Mouse (Mus musculus) right cerebral cortex, postnatal 10 days (tissue): Measurements from ENCODE around the gene Nkain2.

Source experiments
- DNase-seq, 2 experiments: peaks; one replicate each; pipeline ENCODE4 v3.0.0; 2021; ENCODE audit warnings: low spot score in 2 of 2

Gene Nkain2

GRCm38 (mm10) chr10:32577276-32577580 lies 313.0 kb downstream of the Nkain2 start:
- no peak for DNase-seq

DNA sequence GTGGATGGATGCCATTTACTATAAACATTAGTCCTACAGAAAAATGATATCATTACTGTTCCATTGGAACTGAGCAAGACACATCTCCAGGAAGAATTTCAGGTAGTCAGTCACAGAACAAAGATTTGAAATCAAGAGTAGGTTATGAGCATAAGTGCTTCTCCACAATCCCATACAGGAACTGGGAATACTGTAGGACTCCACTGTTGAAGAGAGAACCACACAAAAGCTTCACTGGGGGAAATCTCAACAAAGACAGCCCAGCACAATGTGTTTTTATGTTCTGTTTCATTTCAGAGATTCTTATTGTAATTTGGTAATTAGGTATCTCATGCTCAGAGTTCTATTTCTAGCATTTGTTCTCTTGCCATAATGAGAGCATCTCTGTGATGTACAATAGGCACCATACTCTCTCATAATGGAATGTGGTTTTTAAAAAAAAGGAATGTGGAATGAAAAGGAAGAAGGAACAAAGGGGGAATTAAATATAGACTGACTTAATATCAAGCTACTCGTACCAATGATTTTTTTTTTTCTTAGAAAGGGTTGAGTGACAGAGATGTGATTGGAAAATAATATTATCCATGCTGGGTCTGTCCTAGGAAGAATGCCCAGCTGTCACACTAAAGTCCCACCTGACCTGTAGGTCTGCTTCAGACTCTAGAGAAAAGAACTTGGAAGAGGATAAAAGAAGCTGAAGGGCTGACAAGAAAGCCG lies 313.5 kb downstream of the Nkain2 start:
- no peak for DNase-seq

DNA sequence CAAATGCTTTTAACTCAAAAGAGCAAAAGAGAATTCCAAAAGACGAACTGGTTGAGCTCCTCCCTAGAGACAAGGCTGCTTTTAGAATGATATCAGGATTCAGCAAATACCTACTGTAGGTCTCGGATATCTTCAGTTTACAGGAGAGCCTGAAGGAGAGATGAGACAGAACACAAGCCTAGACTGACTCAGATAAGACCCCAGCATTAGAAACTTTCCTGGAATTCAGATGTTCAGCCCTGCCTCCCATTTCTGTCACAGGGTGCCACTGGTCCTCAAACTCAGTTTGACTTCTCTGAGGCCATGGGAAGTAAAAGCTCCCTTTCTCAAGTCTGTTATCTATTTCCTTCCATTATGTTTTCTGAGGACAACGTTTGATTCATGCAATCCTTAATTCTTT lies 332.6 kb downstream of the Nkain2 start:
- DNase-seq: no peak

DNA sequence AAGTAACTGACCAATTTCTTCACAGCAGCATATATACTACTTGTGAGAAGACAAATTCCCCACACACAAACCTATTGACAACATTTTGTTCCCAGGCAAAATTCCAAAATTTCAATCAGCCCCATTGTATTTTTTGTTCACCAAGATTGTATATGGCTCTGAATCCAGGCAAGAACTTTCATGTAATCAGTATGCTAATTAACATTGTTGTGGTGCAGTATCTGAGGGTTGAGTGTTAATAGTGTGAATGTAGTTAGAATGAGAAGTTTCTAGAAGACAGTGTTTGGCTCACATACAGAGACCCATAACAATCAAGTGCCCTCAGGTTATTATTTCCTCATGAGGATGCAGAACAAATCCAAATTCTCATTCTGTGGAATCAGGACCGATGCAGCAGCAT lies 354.2 kb downstream of the Nkain2 start:
- no peak for DNase-seq

GRCm38 (mm10) chr10:32510821-32511220 lies 379.4 kb downstream of the Nkain2 start:
- no peak for DNase-seq

DNA sequence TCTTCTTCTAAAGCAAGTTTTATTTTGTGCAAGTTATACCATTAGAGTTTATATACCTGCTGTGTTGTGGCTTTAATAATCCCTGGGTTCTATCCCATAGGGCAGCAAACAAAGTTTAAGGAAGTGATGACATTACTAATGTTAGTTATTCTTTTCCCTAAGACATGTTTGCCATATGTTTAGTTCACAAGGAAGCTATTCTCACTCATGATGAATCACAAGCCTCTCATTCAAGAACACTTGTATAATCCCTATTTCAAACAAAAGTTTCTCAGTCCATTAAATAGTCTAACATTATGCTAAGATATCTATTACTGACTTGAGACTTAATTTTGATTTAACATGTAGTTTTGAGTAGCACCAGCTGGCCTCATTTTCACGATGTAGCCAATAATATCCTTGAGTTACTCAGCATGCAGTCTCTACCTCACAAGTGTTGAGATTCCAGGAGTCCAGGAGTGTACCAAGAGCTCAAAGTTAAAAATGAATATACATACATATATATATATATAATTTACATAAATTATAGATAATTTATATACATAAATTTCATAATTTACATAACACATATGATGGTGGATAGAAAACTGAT lies 395.6 kb downstream of the Nkain2 start:
- DNase-seq: no peak

DNA sequence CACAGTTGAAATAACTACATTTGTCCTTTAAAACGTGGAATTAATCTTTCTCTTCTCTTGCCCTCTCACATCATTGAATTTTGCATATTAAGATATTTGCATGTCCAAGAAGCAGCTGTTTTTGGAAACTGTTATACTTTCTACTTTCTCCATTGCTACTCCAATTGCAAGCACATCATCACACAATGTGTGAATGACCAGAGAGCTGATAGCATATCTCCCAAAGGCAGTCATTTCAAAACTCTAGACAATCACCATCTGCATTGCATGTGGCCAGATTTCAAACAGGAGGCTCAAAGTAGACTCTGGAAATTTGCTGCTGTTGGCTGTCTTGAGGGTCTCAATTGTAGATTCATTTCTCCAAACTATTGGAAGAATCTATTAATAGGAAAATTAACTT lies 396.7 kb downstream of the Nkain2 start:
- DNase-seq: no peak

- no peak for DNase-seq
Measured at GRCm38 (mm10) chr10:32462726-32463125, 427.5 kb downstream of the Nkain2 start.

DNA sequence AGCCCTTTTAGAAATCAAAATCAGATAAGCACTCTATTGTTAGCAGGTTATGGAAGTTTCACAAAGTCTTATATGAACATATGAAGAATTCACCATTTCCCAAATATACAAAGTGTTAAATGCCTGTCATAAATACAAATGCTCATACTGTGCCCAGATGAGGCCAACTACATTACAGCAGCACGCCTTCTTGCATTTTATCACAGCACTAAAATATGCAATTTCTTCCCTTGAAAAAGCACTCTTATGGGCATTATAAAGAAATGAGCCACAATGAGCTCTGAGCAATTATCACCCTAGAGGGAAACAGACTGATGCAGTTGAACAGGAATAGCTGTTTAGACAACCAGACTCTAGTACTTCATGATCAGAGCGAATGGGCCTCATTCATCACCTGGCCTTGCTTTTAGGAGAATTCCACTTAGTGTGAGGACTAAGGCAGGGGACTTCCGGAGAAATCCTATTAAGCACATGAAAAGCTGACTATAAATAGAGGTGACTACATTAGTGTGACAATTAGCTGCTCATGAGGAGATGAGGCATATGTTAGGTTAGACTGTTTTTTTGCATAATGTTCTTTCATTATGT lies 450.2 kb downstream of the Nkain2 start:
- no peak for DNase-seq

- no peak for DNase-seq
Measured at GRCm38 (mm10) chr10:32414228-32414627, 476.0 kb downstream of the Nkain2 start.

DNA sequence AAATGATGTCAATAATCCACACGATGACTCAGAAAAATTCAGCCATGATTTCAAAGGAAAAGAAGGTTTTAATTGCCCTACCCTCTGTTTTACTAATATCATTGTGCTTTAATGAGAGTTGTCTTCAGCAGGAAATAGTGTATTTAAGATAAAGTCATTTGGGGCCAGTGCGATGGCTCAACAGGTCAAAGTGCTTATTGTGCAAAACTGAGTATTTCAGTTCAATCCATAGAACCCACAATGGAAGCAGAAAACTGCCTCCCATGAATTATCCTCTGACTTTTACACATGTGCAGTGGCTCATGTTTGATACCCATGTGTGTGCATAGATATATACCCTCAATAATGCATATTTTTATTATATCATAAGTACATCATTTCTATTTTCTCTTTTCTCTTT lies 478.9 kb downstream of the Nkain2 start:
- DNase-seq: no peak

DNA sequence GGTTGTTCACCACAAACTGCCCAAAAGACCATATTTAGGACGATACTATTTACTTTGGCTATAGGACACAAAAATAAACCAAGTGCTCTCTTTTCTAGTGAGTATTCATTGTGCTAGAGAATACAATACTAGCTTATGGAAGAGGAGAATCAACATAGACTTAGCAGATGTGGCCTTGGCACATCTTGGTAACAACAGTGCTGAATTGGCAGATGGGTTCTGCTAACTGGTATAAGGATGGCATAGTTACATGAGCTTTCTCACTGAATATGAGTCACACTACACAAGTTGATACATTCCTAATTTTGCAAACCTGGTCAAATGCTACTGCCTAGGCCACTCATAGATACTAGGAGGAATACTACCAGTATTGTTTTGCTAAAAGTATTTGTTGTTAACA lies 489.3 kb downstream of the Nkain2 start:
- DNase-seq: no peak

DNA sequence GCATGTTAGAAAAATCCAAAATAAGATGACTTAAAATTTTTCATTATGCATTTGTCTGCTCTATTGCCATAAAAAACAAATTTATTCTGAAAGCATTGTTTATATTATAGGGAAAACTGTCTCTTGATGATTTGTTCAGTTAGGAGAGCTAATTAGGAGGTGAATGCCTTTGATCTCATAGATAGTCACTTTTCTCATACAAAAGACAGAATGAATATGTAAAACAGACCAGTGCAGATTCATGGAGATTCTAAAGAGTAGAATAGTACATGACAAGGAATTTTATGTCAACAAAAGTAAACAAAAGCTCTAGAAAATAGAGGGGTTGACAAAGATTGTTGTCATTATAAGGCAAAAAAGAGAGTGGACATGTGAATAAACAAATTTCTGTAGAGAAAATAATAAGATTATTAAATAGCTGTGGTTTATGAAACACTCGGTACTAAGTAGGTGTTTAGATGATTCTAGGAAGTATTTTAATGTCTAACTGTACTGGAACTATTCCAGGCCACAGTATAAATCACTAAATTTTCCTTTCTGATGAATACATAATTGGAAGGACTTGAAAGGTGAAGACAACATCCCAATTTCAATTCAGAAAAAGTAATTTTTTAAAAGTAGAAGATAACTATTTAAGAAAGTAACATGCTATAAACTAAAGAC lies 496.3 kb downstream of the Nkain2 start:
- no peak for DNase-seq

GRCm38 (mm10) chr10:32393326-32393725 lies 496.9 kb downstream of the Nkain2 start:
- DNase-seq: no peak

DNA sequence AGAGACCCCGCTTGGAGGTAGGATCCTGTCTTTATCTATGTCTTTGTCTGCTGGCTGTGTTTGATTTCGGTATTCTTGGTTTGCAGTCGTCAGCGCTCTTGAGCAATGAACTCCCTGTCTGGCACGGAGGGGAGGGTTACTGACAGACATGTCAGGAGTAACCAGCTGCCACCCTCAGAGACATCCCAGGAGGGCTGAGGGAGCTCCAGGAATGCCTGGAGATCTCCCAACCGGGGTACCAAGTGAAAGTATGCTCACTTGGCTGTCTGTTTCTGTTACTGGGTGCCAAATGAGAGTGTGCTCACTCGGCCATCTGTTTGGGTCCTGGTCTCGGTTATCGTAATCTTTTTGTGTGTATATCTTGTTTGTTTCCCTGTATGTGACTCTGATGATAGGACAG lies 577.5 kb downstream of the Nkain2 start:
- no peak for DNase-seq

- no peak for DNase-seq
Measured at GRCm38 (mm10) chr10:32301024-32301597, 589.2 kb downstream of the Nkain2 start.

- DNase-seq: no peak
Measured at GRCm38 (mm10) chr10:32290487-32290886, 599.8 kb downstream of the Nkain2 start.

DNA sequence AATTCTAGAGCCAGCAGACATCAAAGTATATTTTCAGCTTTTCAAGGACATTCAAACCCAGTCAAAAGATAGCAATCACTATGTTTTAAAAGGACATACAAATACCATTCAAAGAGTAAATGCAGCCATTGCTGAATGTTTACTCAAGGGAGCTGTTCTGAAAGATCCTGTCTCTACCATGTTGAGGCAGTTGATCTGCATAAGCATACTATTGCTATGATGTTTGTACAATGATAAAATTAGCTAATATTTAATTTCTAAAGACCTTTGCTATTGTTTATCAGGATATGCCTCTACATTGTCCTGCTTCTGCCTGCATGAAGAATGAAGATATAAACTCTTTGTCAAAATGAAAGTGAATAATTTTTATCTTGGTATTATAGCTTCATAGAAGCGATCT lies 606.6 kb downstream of the Nkain2 start:
- DNase-seq: no peak

- no peak for DNase-seq
Measured at GRCm38 (mm10) chr10:32243266-32243882, 646.9 kb downstream of the Nkain2 start.

- no peak for DNase-seq
Measured at GRCm38 (mm10) chr10:32241168-32241567, 649.1 kb downstream of the Nkain2 start.

- no peak for DNase-seq
Measured at GRCm38 (mm10) chr10:32182951-32183350, 707.3 kb downstream of the Nkain2 start.

- DNase-seq: no peak
Measured at GRCm38 (mm10) chr10:32091354-32091753, 798.9 kb downstream of the Nkain2 start.
